ENCODE assay signal across 8 mouse cellular contexts in genomic region chr11:48818346-48818745, GRCm38 (mm10). TPM values are rescaled to one million over a fixed set of nuclear protein-coding genes. Genes with fewer than 3 reads are reported as not detected.
A peak's percentile ranks its signal among the peaks of the same experiment; 100 is the strongest.
DNase-seq lines count a peak whose midpoint lies in the region; ATAC-seq and TF ChIP-seq lines count a peak whose summit lies in the region.

No protein-coding gene starts in this region.

- H3K36me3 ChIP-seq in heart, embryonic 13.5 days: peaks cover 24% of the 10 kb centered on the region
- H3K36me3 ChIP-seq in kidney, postnatal 0 days (ENCODE audit: insufficient read depth, low read length): 0 out of 2 replicates have a peak, but pooled peaks cover 7% of the 10 kb centered on the region
- no peaks in the 10 kb centered on the region for H3K36me3 ChIP-seq in liver, adult 2 months (ENCODE audit: control insufficient read depth, insufficient read depth, low read length)
- no peaks in the 10 kb centered on the region for H3K36me3 ChIP-seq in myocyte (ENCODE audit: control insufficient read depth, insufficient read depth)
- H3K36me3 ChIP-seq in splenic B cell, adult 2 months (ENCODE audit: control insufficient read depth, insufficient read depth, low read length, poor library complexity, severe bottlenecking): no peaks in the 10 kb centered on the region; the same call in 1 of the 2 replicates

- peak; percentile 94 for DNase-seq in CD4-positive helper T cell, adult 2 months (ENCODE audit: low read depth, low spot score)
- DNase-seq in brain, embryonic 18.5 days (ENCODE audit: low read depth, low spot score): peak; percentile 81
- DNase-seq in kidney, postnatal 0 days (ENCODE audit: low spot score): peak; percentile 92
- DNase-seq in liver, adult 2 months (ENCODE audit: extremely low read depth, low read depth, low spot score): peak; percentile 95
- DNase-seq in splenic B cell, adult 2 months (ENCODE audit: low read depth, low spot score): peak; percentile 98

- H3K4me2 ChIP-seq in heart, embryonic 13.5 days: peak overlapping the region; percentile 94
- H3K4me2 ChIP-seq in kidney, postnatal 0 days (ENCODE audit: low read length): peak overlapping the region; percentile 68
- H3K4me2 ChIP-seq in myocyte (ENCODE audit: low read depth): peak overlapping the region; percentile 91

- 0 out of 2 replicates have a peak, but pooled peaks have one; percentile 4 for TF ChIP-seq POLR2A in liver, adult 2 months (IDR thresholded peaks at IDR 0.05; ENCODE audit: extremely low read depth, insufficient read depth, low read length)
- TF ChIP-seq POLR2A in myocyte (IDR thresholded peaks at IDR 0.05; ENCODE audit: insufficient read length, low read depth): no peak

- H3K27ac ChIP-seq in heart, embryonic 13.5 days (replicated peaks): peak overlapping the region; percentile 99
- 0 out of 2 replicates have a peak overlapping the region, but pooled peaks have one; percentile 96 for H3K27ac ChIP-seq in kidney, postnatal 0 days
- H3K27ac ChIP-seq in liver, adult 2 months (replicated peaks; ENCODE audit: insufficient read depth, low read depth, low read length): peak overlapping the region; percentile 25; the same call in 1 of the 2 replicates

- H3K9ac ChIP-seq in heart, embryonic 13.5 days: peak overlapping the region; percentile 96
- peak overlapping the region; percentile 93; the same call in 1 of the 2 replicates for H3K9ac ChIP-seq in kidney, postnatal 0 days (ENCODE audit: low read depth, low read length)
- H3K9ac ChIP-seq in liver, adult 2 months (ENCODE audit: low read depth, low read length): no peak overlapping the region

- peak overlapping the region; percentile 80 for H3K4me3 ChIP-seq in heart, embryonic 13.5 days
- H3K4me3 ChIP-seq in kidney, postnatal 0 days (replicated peaks; ENCODE audit: low read depth, low read length): peak overlapping the region; percentile 77
- H3K4me3 ChIP-seq in liver, adult 2 months (ENCODE audit: insufficient read depth, low read depth, low read length): peak overlapping the region; percentile 33
- peak overlapping the region; percentile 79 for H3K4me3 ChIP-seq in myocyte

- TF ChIP-seq CTCF in kidney, postnatal 0 days (IDR thresholded peaks at IDR 0.05; ENCODE audit: low read depth): no peak
- no peak for TF ChIP-seq CTCF in liver, adult 2 months (IDR thresholded peaks at IDR 0.05; ENCODE audit: low read depth, low read length)

- no peaks in the 10 kb centered on the region for H3K27me3 ChIP-seq in heart, embryonic 13.5 days (replicated peaks)
- H3K27me3 ChIP-seq in kidney, postnatal 0 days (ENCODE audit: insufficient read depth, low read length): no peaks in the 10 kb centered on the region
- H3K27me3 ChIP-seq in liver, adult 2 months (ENCODE audit: control insufficient read depth, insufficient read depth, low read length): no peaks in the 10 kb centered on the region
- H3K27me3 ChIP-seq in myocyte (ENCODE audit: control insufficient read depth, insufficient read depth, insufficient read length): no peaks in the 10 kb centered on the region
- H3K27me3 ChIP-seq in splenic B cell, adult 2 months (ENCODE audit: control insufficient read depth, insufficient read depth, low read length, poor library complexity, severe bottlenecking): no peaks in the 10 kb centered on the region

- no peaks in the 10 kb centered on the region for H3K9me3 ChIP-seq in heart, embryonic 13.5 days
- no peaks in the 10 kb centered on the region for H3K9me3 ChIP-seq in kidney, postnatal 0 days (replicated peaks; ENCODE audit: low read length)

- under 1% methylated on average over 16 of the region's 16 CpGs for WGBS in heart, embryonic 13.5 days
- WGBS in kidney, postnatal 0 days: under 1% methylated on average over 16 of the region's 16 CpGs
- WGBS in liver, adult 2 months: under 1% methylated on average over 16 of the region's 16 CpGs

- ATAC-seq in erythroid progenitor cell, adult 5-6 weeks (replicated peaks; ENCODE audit: low FRiP score, poor library complexity, severe bottlenecking): peak; percentile 25
- ATAC-seq in heart, embryonic 13.5 days (ENCODE audit: extremely low read depth, insufficient number of reproducible peaks, low FRiP score, low TSS enrichment): no peak
- no peak for ATAC-seq in kidney, postnatal 0 days (replicated peaks; ENCODE audit: low FRiP score, low read depth)

- H3K4me1 ChIP-seq in heart, embryonic 13.5 days: peaks cover 28% of the 10 kb centered on the region
- H3K4me1 ChIP-seq in kidney, postnatal 0 days (replicated peaks; ENCODE audit: insufficient read depth, low read length): peaks cover 18% of the 10 kb centered on the region
- H3K4me1 ChIP-seq in liver, adult 2 months (ENCODE audit: control insufficient read depth, insufficient read depth, low read length): peaks cover 26% of the 10 kb centered on the region

- no peak overlapping the region for H3ac ChIP-seq in myocyte (ENCODE audit: control insufficient read depth, insufficient read length)

- peaks cover 9% of the 10 kb centered on the region for H3K79me2 ChIP-seq in liver, adult 2 months (ENCODE audit: control insufficient read depth, insufficient read depth, low read length)
- peaks cover 31% of the 10 kb centered on the region for H3K79me2 ChIP-seq in myocyte (ENCODE audit: control insufficient read depth, insufficient read depth)

TF ChIP-seq in myocyte, 11 proteins besides CTCF, POLR2A, EP300 and RAD21:
- no peak for TF ChIP-seq MYOD1 (IDR thresholded peaks at IDR 0.05; ENCODE audit: control insufficient read depth in 1 of 3, insufficient read length in 2 of 3, low read depth in 2 of 3)
- peak; percentile 47 for TF ChIP-seq MAX (IDR thresholded peaks at IDR 0.05; ENCODE audit: low read depth)
- TF ChIP-seq SRF (IDR thresholded peaks at IDR 0.05; ENCODE audit: control insufficient read depth, insufficient read length, low read depth): no peak
- TF ChIP-seq POLR2AphosphoS2 (IDR thresholded peaks at IDR 0.05; ENCODE audit: insufficient read length, low read depth): no peak

RNA-seq across cellular contexts. Expression of gene Trim41, which starts 1.2 kb away (rescaled TPM):
- total RNA-seq in erythroid progenitor cell, adult 5-6 weeks (2015; ENCODE audit: low replicate concordance): 8.8 and 10.1 TPM in 2 replicates
- total RNA-seq in erythroid progenitor cell, adult 5-6 weeks (2017; ENCODE audit: low replicate concordance): 17.5 and 41.5 TPM in 2 replicates
- 3.2 TPM in 2 replicates for polyA plus RNA-seq in heart, embryonic 13.5 days (2015; fragmentation: Nextera tagmentation; extraction: Ambion mirVana)
- polyA plus RNA-seq in kidney, postnatal 0 days (2015; fragmentation: Nextera tagmentation; extraction: Ambion mirVana): 5.2 and 5.3 TPM in 2 replicates
- 11.4 and 13.2 TPM in 2 replicates for total RNA-seq in liver, adult 2 months (2014; rRNA removed)
- 13.7 and 18.2 TPM in 2 replicates for polyA plus RNA-seq in liver, adult 2 months (2012; rRNA removed)
- polyA plus RNA-seq in myocyte (2012; fragmentation: generic; extraction: Trizol): 31.3 TPM

RNA-seq across cellular contexts. Expression of gene Trim7, which starts 7.6 kb away (rescaled TPM):
- 0.42 TPM in 1 of 2 replicates, not detected in the other for total RNA-seq in erythroid progenitor cell, adult 5-6 weeks (2015; ENCODE audit: low replicate concordance)
- 1.0 TPM in 1 of 2 replicates, not detected in the other for total RNA-seq in erythroid progenitor cell, adult 5-6 weeks (2017; ENCODE audit: low replicate concordance)
- polyA plus RNA-seq in heart, embryonic 13.5 days (2015; fragmentation: Nextera tagmentation; extraction: Ambion mirVana): 0.56 and 0.88 TPM in 2 replicates
- polyA plus RNA-seq in kidney, postnatal 0 days (2015; fragmentation: Nextera tagmentation; extraction: Ambion mirVana): 10.2 and 10.5 TPM in 2 replicates
- total RNA-seq in liver, adult 2 months (2014; rRNA removed): 5.8 and 11.2 TPM in 2 replicates
- polyA plus RNA-seq in liver, adult 2 months (2012; rRNA removed): 11.0 and 16.3 TPM in 2 replicates
- 5.4 TPM for polyA plus RNA-seq in myocyte (2012; fragmentation: generic; extraction: Trizol)

RNA-seq across cellular contexts. Expression of gene Gm12184, which starts 8.1 kb away (rescaled TPM):
- total RNA-seq in erythroid progenitor cell, adult 5-6 weeks (2015; ENCODE audit: low replicate concordance): 2.9 TPM in 1 of 2 replicates, not detected in the other
- 9.6 TPM in 1 of 2 replicates, not detected in the other for total RNA-seq in erythroid progenitor cell, adult 5-6 weeks (2017; ENCODE audit: low replicate concordance)
- 0.53 and 1.2 TPM in 2 replicates for polyA plus RNA-seq in heart, embryonic 13.5 days (2015; fragmentation: Nextera tagmentation; extraction: Ambion mirVana)
- 4.4 and 10.3 TPM in 2 replicates for polyA plus RNA-seq in kidney, postnatal 0 days (2015; fragmentation: Nextera tagmentation; extraction: Ambion mirVana)
- 1.5 and 2.0 TPM in 2 replicates for total RNA-seq in liver, adult 2 months (2014; rRNA removed)
- polyA plus RNA-seq in liver, adult 2 months (2012; rRNA removed): 5.5 and 5.8 TPM in 2 replicates
- polyA plus RNA-seq in myocyte (2012; fragmentation: generic; extraction: Trizol): 13.2 TPM

RNA-seq across cellular contexts. Expression of gene Rack1, which starts 18.2 kb away (rescaled TPM):
- 648 and 827 TPM in 2 replicates for total RNA-seq in erythroid progenitor cell, adult 5-6 weeks (2015; ENCODE audit: low replicate concordance)
- total RNA-seq in erythroid progenitor cell, adult 5-6 weeks (2017; ENCODE audit: low replicate concordance): 220 and 369 TPM in 2 replicates
- polyA plus RNA-seq in heart, embryonic 13.5 days (2015; fragmentation: Nextera tagmentation; extraction: Ambion mirVana): 444 and 458 TPM in 2 replicates
- polyA plus RNA-seq in kidney, postnatal 0 days (2015; fragmentation: Nextera tagmentation; extraction: Ambion mirVana): 732 and 795 TPM in 2 replicates
- total RNA-seq in liver, adult 2 months (2014; rRNA removed): 507 and 645 TPM in 2 replicates
- polyA plus RNA-seq in liver, adult 2 months (2012; rRNA removed): 645 and 687 TPM in 2 replicates
- polyA plus RNA-seq in myocyte (2012; fragmentation: generic; extraction: Trizol): 2,993 TPM

RNA-seq across cellular contexts. Expression of gene Irgm1, which starts 53.1 kb away (rescaled TPM):
- total RNA-seq in erythroid progenitor cell, adult 5-6 weeks (2015; ENCODE audit: low replicate concordance): 50.3 and 55.5 TPM in 2 replicates
- total RNA-seq in erythroid progenitor cell, adult 5-6 weeks (2017; ENCODE audit: low replicate concordance): 51.0 and 53.7 TPM in 2 replicates
- polyA plus RNA-seq in heart, embryonic 13.5 days (2015; fragmentation: Nextera tagmentation; extraction: Ambion mirVana): 8.4 and 10.6 TPM in 2 replicates
- polyA plus RNA-seq in kidney, postnatal 0 days (2015; fragmentation: Nextera tagmentation; extraction: Ambion mirVana): 32.0 and 33.2 TPM in 2 replicates
- total RNA-seq in liver, adult 2 months (2014; rRNA removed): 43.0 and 48.4 TPM in 2 replicates
- polyA plus RNA-seq in liver, adult 2 months (2012; rRNA removed): 29.9 and 33.3 TPM in 2 replicates
- polyA plus RNA-seq in myocyte (2012; fragmentation: generic; extraction: Trizol): 6.9 TPM

Comparison
In these comparisons a context has a peak if more than half of its experiments do, and no peak if none do; other contexts are left out.
1. H3K27ac ChIP-seq: peak in every context shown above with its lines; median percentile 99 in heart, embryonic 13.5 days; 96 in kidney, postnatal 0 days; 25 in liver, adult 2 months.